Mouse (Mus musculus): ENCODE measurements around the gene Gm11084. TPM values are rescaled to one million over a fixed set of nuclear protein-coding genes. Genes with fewer than 3 reads are reported as not detected.

The Gm11084 gene
- polyA plus RNA-seq, 1 experiment from 2014 or later, result not detected

- Histone ChIP-seq H3K9me3 (ENCODE audit: control insufficient read depth, low read length) (peaks cover 7% of the 10 kb centered on the region), H3K4me2 (ENCODE audit: low read length) (no peak overlapping the region), H3K27me3 (replicated peaks; ENCODE audit: control insufficient read depth, insufficient read depth, low read length) (no peaks in the 10 kb centered on the region), H3K4me1 (replicated peaks; ENCODE audit: control insufficient read depth, insufficient read depth, low read length) (no peaks in the 10 kb centered on the region), H3K9ac (replicated peaks; ENCODE audit: low read depth, low read length) (no peak overlapping the region), H3K4me3 (replicated peaks; ENCODE audit: low read length) (no peak overlapping the region), H3K27ac (ENCODE audit: low read length) (no peak overlapping the region), H3K36me3 (ENCODE audit: control insufficient read depth, insufficient read depth) (no peaks in the 10 kb centered on the region)
- ATAC-seq, result no peak
- 71% methylated on average over 19 of the region's 20 CpGs for WGBS
These were observed 26.1 kb upstream of the Gm11084 start for GRCm38 (mm10) chr2:73012636-73013035.

- Histone ChIP-seq H3K36me3 (ENCODE audit: control insufficient read depth, insufficient read depth) (no peaks in the 10 kb centered on the region), H3K4me3 (replicated peaks; ENCODE audit: low read length) (no peak overlapping the region), H3K4me1 (replicated peaks; ENCODE audit: control insufficient read depth, insufficient read depth, low read length) (peaks cover 17% of the 10 kb centered on the region), H3K9me3 (ENCODE audit: control insufficient read depth, low read length) (peaks cover 7% of the 10 kb centered on the region), H3K27ac (ENCODE audit: low read length) (no peak overlapping the region), H3K4me2 (ENCODE audit: low read length) (no peak overlapping the region), H3K9ac (replicated peaks; ENCODE audit: low read depth, low read length) (no peak overlapping the region), H3K27me3 (replicated peaks; ENCODE audit: control insufficient read depth, insufficient read depth, low read length) (no peaks in the 10 kb centered on the region)
- 95% methylated on average over 9 of the region's 9 CpGs for WGBS
- no peak for ATAC-seq
These were observed 21.0 kb upstream of the Gm11084 start for GRCm38 (mm10) chr2:73007472-73007871.

DNA sequence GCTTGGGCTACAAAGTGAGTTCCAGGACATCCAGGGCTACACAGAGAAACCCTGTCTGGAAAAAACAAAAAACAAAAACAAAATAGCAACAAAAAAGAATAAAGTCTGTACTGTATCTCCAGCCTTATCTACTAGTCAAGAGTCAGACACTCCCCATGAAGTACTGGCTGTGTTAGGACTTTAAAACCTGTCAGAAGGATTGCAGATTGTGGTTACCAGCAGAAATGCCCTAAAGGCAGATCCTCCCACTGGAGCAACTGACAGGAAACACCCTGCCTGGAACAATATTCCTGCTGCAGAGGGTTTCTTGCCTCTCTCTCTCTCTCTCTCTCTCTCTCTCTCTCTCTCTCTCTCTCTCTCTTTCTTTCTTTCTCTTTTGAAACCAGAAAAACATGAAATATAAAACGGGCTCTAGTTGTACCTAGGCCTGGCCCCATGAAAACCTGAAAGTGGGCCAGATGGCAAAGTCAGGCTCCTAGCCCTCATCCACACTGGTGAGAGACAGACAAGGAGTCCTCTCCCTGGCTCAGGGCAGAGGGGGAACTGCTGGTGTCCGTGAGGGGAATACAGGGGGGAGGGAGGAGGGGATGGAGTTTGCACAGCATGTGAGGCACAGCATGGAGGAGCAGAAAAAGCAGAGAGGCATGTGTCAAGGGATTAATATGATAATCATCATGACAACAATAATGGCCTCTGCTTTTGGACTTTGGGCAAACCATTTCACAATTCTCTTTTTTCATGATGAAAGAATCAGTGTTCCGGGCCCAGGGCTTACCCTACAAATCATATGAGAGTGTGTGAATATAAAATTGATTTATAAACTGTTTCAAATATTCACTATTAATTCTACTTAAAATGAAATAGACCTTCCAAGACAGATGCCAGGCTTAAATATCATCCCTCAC, 19.3 kb upstream of the Gm11084 start:
- no peak overlapping the region for H3K4me2 ChIP-seq (ENCODE audit: low read length)
- no peak overlapping the region for H3K27ac ChIP-seq (ENCODE audit: low read length)
- no peaks in the 10 kb centered on the region for H3K36me3 ChIP-seq (ENCODE audit: control insufficient read depth, insufficient read depth)
- no peak for ATAC-seq
- peaks cover 17% of the 10 kb centered on the region for H3K4me1 ChIP-seq (replicated peaks; ENCODE audit: control insufficient read depth, insufficient read depth, low read length)
- no peak overlapping the region for H3K9ac ChIP-seq (replicated peaks; ENCODE audit: low read depth, low read length)
- no peak overlapping the region for H3K4me3 ChIP-seq (replicated peaks; ENCODE audit: low read length)
- 58% methylated on average over 3 of the region's 3 CpGs for WGBS
- H3K27me3 ChIP-seq (replicated peaks; ENCODE audit: control insufficient read depth, insufficient read depth, low read length), result no peaks in the 10 kb centered on the region
- H3K9me3 ChIP-seq (ENCODE audit: control insufficient read depth, low read length), result peaks cover 5% of the 10 kb centered on the region

GRCm38 (mm10) chr2:73003751-73004717, 17.5 kb upstream of the Gm11084 start:
- Histone ChIP-seq H3K4me1 (replicated peaks; ENCODE audit: control insufficient read depth, insufficient read depth, low read length) (peaks cover 17% of the 10 kb centered on the region), H3K36me3 (ENCODE audit: control insufficient read depth, insufficient read depth) (no peaks in the 10 kb centered on the region), H3K27me3 (replicated peaks; ENCODE audit: control insufficient read depth, insufficient read depth, low read length) (no peaks in the 10 kb centered on the region), H3K9me3 (ENCODE audit: control insufficient read depth, low read length) (no peaks in the 10 kb centered on the region), H3K9ac (replicated peaks; ENCODE audit: low read depth, low read length) (peak overlapping the region; percentile 39; the same call in 1 of the 2 replicates), H3K4me2 (ENCODE audit: low read length) (peak overlapping the region; percentile 24), H3K4me3 (replicated peaks; ENCODE audit: low read length) (no peak overlapping the region), H3K27ac (ENCODE audit: low read length) (peak overlapping the region; percentile 60)
- WGBS, result 26% methylated on average over 24 of the region's 24 CpGs
- peak; percentile 89 for ATAC-seq

GRCm38 (mm10) chr2:73003049-73003448, 16.5 kb upstream of the Gm11084 start:
- Histone ChIP-seq H3K27ac (ENCODE audit: low read length) (peak overlapping the region; percentile 60), H3K4me3 (replicated peaks; ENCODE audit: low read length) (no peak overlapping the region), H3K9me3 (ENCODE audit: control insufficient read depth, low read length) (no peaks in the 10 kb centered on the region), H3K36me3 (ENCODE audit: control insufficient read depth, insufficient read depth) (no peaks in the 10 kb centered on the region), H3K9ac (replicated peaks; ENCODE audit: low read depth, low read length) (no peak overlapping the region), H3K27me3 (replicated peaks; ENCODE audit: control insufficient read depth, insufficient read depth, low read length) (no peaks in the 10 kb centered on the region), H3K4me1 (replicated peaks; ENCODE audit: control insufficient read depth, insufficient read depth, low read length) (peaks cover 17% of the 10 kb centered on the region), H3K4me2 (ENCODE audit: low read length) (no peak overlapping the region)
- WGBS, result 61% methylated on average over 12 of the region's 12 CpGs
- no peak for ATAC-seq

- H3K9ac ChIP-seq (replicated peaks; ENCODE audit: low read depth, low read length), result no peak overlapping the region
- no peaks in the 10 kb centered on the region for H3K36me3 ChIP-seq (ENCODE audit: control insufficient read depth, insufficient read depth)
- H3K4me1 ChIP-seq (replicated peaks; ENCODE audit: control insufficient read depth, insufficient read depth, low read length), result peaks cover 17% of the 10 kb centered on the region
- H3K4me3 ChIP-seq (replicated peaks; ENCODE audit: low read length), result no peak overlapping the region
- no peak for ATAC-seq
- H3K27ac ChIP-seq (ENCODE audit: low read length), result no peak overlapping the region
- WGBS, result 95% methylated on average over 6 of the region's 6 CpGs
- H3K27me3 ChIP-seq (replicated peaks; ENCODE audit: control insufficient read depth, insufficient read depth, low read length), result no peaks in the 10 kb centered on the region
- no peak overlapping the region for H3K4me2 ChIP-seq (ENCODE audit: low read length)
- no peaks in the 10 kb centered on the region for H3K9me3 ChIP-seq (ENCODE audit: control insufficient read depth, low read length)
These were observed 15.9 kb upstream of the Gm11084 start for GRCm38 (mm10) chr2:73002451-73002850.

DNA sequence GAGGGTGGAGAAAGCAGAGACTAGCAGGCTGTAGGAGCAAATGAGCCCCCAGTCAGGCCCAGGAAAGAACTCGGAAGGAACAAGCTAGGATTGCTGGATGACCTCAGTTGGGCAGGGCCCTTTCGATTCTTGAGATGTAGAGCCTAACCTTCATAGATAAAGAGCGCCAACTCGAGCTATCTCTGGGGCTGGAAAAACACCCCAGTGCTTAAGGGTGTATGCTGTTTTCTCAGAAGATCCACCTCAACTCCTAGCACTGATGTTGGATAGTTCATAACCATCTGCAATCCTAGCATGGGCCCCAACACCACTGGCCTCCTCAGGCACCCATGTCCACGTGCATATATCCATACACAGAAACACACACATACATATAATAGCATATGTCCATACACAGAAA, 15.5 kb upstream of the Gm11084 start:
- Histone ChIP-seq H3K4me2 (ENCODE audit: low read length) (no peak overlapping the region), H3K4me3 (replicated peaks; ENCODE audit: low read length) (no peak overlapping the region), H3K27me3 (replicated peaks; ENCODE audit: control insufficient read depth, insufficient read depth, low read length) (no peaks in the 10 kb centered on the region), H3K4me1 (replicated peaks; ENCODE audit: control insufficient read depth, insufficient read depth, low read length) (peaks cover 17% of the 10 kb centered on the region), H3K9me3 (ENCODE audit: control insufficient read depth, low read length) (no peaks in the 10 kb centered on the region), H3K27ac (ENCODE audit: low read length) (no peak overlapping the region), H3K36me3 (ENCODE audit: control insufficient read depth, insufficient read depth) (no peaks in the 10 kb centered on the region), H3K9ac (replicated peaks; ENCODE audit: low read depth, low read length) (no peak overlapping the region)
- 91% methylated on average over 5 of the region's 5 CpGs for WGBS
- no peak for ATAC-seq

GRCm38 (mm10) chr2:73000194-73000593, 13.7 kb upstream of the Gm11084 start:
- Histone ChIP-seq H3K4me1 (replicated peaks; ENCODE audit: control insufficient read depth, insufficient read depth, low read length) (peaks cover 31% of the 10 kb centered on the region), H3K4me2 (ENCODE audit: low read length) (no peak overlapping the region), H3K36me3 (ENCODE audit: control insufficient read depth, insufficient read depth) (no peaks in the 10 kb centered on the region), H3K9me3 (ENCODE audit: control insufficient read depth, low read length) (no peaks in the 10 kb centered on the region), H3K27ac (ENCODE audit: low read length) (no peak overlapping the region), H3K27me3 (replicated peaks; ENCODE audit: control insufficient read depth, insufficient read depth, low read length) (no peaks in the 10 kb centered on the region), H3K4me3 (replicated peaks; ENCODE audit: low read length) (no peak overlapping the region), H3K9ac (replicated peaks; ENCODE audit: low read depth, low read length) (no peak overlapping the region)
- ATAC-seq, result no peak
- WGBS, result 87% methylated on average over 8 of the region's 8 CpGs

GRCm38 (mm10) chr2:72997586-72997985, 11.1 kb upstream of the Gm11084 start:
- H3K9ac ChIP-seq (replicated peaks; ENCODE audit: low read depth, low read length), result no peak overlapping the region
- H3K27me3 ChIP-seq (replicated peaks; ENCODE audit: control insufficient read depth, insufficient read depth, low read length), result no peaks in the 10 kb centered on the region
- no peaks in the 10 kb centered on the region for H3K9me3 ChIP-seq (ENCODE audit: control insufficient read depth, low read length)
- H3K4me2 ChIP-seq (ENCODE audit: low read length), result no peak overlapping the region
- no peaks in the 10 kb centered on the region for H3K36me3 ChIP-seq (ENCODE audit: control insufficient read depth, insufficient read depth)
- no peak overlapping the region for H3K27ac ChIP-seq (ENCODE audit: low read length)
- 91% methylated on average over 4 of the region's 4 CpGs for WGBS
- peaks cover 15% of the 10 kb centered on the region for H3K4me1 ChIP-seq (replicated peaks; ENCODE audit: control insufficient read depth, insufficient read depth, low read length)
- ATAC-seq, result no peak
- H3K4me3 ChIP-seq (replicated peaks; ENCODE audit: low read length), result no peak overlapping the region
